Mouse (Mus musculus) lung, postnatal 0 days (tissue): ENCODE data around the gene Yeats4.

ENCODE experiments used
- CTCF ChIP-seq: IDR thresholded peaks from 2 replicates; pipeline ENCODE4 v1.5.1; 2016; ENCODE audit warnings: antibody characterized with exemption, mild to moderate bottlenecking
- EP300 ChIP-seq: IDR thresholded peaks from 2 replicates; pipeline ENCODE4 v1.6.1; 2016; ENCODE audit warnings: antibody characterized with exemption, mild to moderate bottlenecking, control low read depth

- TF ChIP-seq CTCF (no peak), EP300 (no peak)
Measured at GRCm38 (mm10) chr10:117202981-117203557, 21.2 kb downstream of the Yeats4 start.
